Mouse (Mus musculus) embryonic facial prominence, embryonic 11.5 days (tissue): ENCODE data around the gene Zfp280c. TPM values are rescaled to one million over a fixed set of nuclear protein-coding genes. Genes with fewer than 3 reads are reported as not detected.

Source experiments
- ATAC-seq: fragments of 200-750 bp; cut with Nextera tagmentation; replicated peaks from 2 replicates; pipeline ENCODE4 v1.8.0; 2017; ENCODE audit warnings: low read depth; ENCODE audit not compliant: insufficient number of reproducible peaks, low FRiP score, low TSS enrichment
- DNase-seq: peaks from one replicate; pipeline ENCODE4 v3.0.0-alpha.2; 2015; ENCODE audit warnings: low spot score
- H3K27ac ChIP-seq: fragments of 300-500 bp; sonication (generic); replicated peaks from 2 replicates; pipeline ENCODE4 v1.5.1; 2014; ENCODE audit warnings: mild to moderate bottlenecking, low read depth, low read length, control low read depth
- H3K27me3 ChIP-seq: fragments of 300-500 bp; sonication (generic); 2 replicates; pipeline ENCODE4 v1.6.1; 2014; ENCODE audit warnings: mild to moderate bottlenecking, low read length, moderate library complexity, mixed read lengths; ENCODE audit not compliant: control insufficient read depth, insufficient read depth
- H3K36me3 ChIP-seq: fragments of 300-500 bp; sonication (generic); replicated peaks from 2 replicates; pipeline ENCODE4 v1.6.1; 2014; ENCODE audit warnings: low read depth, mild to moderate bottlenecking, low read length, moderate library complexity, mixed read lengths; ENCODE audit not compliant: control insufficient read depth, insufficient read depth
- H3K4me1 ChIP-seq: fragments of 300-500 bp; sonication (generic); 2 replicates; pipeline ENCODE4 v1.6.1; 2014; ENCODE audit warnings: low read length, mixed read lengths; ENCODE audit not compliant: control insufficient read depth, insufficient read depth
- H3K4me2 ChIP-seq: fragments of 300-500 bp; sonication (generic); 2 replicates; pipeline ENCODE4 v1.6.1; 2014; ENCODE audit warnings: low read depth, mild to moderate bottlenecking, control low read depth, low read length, moderate library complexity
- H3K4me3 ChIP-seq: fragments of 300-500 bp; sonication (generic); 2 replicates; pipeline ENCODE4 v1.5.1; 2014; ENCODE audit warnings: low read depth, low read length, control low read depth
- H3K9ac ChIP-seq: fragments of 300-500 bp; sonication (generic); replicated peaks from 2 replicates; pipeline ENCODE4 v1.6.1; 2014; ENCODE audit warnings: mild to moderate bottlenecking, control low read depth, low read length
- H3K9me3 ChIP-seq: fragments of 300-500 bp; sonication (generic); replicated peaks from 2 replicates; pipeline ENCODE4 v1.6.1; 2016; ENCODE audit warnings: mild to moderate bottlenecking, low read length, inconsistent platforms, mixed read lengths; ENCODE audit not compliant: control insufficient read depth
- WGBS: fragments of 180-500 bp; shearing (Covaris S2); extraction: QIAGEN DNeasy Blood & Tissue Kit; methylation state at CpG from one replicate; pipeline ENCODE4 v1.1.7; 2014; 5-methylcytosine and 5-hydroxymethylcytosine counted together
- polyA plus RNA-seq: library from polyadenylated mRNA; unstranded; fragments of >200 nt; fragmentation: Nextera tagmentation; extraction: Ambion mirVana; gene quantifications from 2 replicates; pipeline ENCODE4 v1.2.1, GENCODE M21; 2014

Zfp280c gene
- polyA plus RNA-seq, 1 experiment from 2014 or later, result 25.2 TPM

DNA sequence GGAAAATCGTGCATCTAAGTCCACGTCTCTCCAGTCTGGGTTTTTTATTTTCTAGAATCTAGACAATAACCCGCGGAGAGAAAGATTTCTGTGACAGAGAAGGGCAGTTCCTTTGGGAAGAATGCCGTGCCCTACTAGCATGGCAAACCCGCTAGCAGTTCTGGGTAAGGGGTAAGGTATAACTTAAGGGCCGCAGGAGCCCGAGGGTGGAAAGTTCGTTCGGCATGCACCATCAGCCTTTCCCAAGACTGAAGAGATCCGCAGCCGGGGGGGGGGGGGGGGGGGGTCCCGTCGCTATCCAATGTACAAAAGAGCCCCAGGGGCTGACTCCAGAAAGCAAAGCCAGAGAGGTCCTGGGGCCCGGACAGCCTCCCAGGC lies 594 bp downstream of the Zfp280c start:
- no peak for DNase-seq
- H3K4me3 ChIP-seq, result peak overlapping the region; percentile 64
- ATAC-seq, result no peak; the same call in 1 of the 2 replicates
- H3K9me3 ChIP-seq, result no peaks in the 10 kb centered on the region
- 32% methylated on average over 10 of the region's 15 CpGs for WGBS
- H3K27me3 ChIP-seq, result no peaks in the 10 kb centered on the region
- H3K27ac ChIP-seq, result peak overlapping the region; percentile 72
- H3K9ac ChIP-seq, result peak overlapping the region; percentile 74
- H3K4me1 ChIP-seq, result no peaks in the 10 kb centered on the region
- peak overlapping the region; percentile 30 for H3K4me2 ChIP-seq
- no peaks in the 10 kb centered on the region for H3K36me3 ChIP-seq

DNA sequence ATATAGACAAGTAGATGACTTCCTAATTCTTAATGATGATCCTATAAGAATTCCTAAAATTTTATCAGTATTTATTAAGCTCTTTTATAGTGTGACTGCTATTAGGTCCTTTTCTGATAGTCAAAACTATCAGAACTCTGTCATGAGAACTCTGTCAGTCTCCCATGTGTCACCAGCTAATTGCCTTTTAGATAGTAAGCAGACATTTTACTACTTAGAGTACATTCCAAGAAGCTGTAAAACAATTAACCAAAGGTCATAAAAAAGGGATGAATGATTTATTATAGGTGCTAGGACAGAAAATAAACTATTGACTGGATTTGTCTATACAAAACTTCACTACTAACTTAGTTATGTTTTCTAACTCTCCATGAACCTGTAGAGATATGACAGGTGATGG lies 11.0 kb downstream of the Zfp280c start:
- H3K27me3 ChIP-seq, result no peaks in the 10 kb centered on the region
- H3K4me2 ChIP-seq, result no peak overlapping the region
- no peaks in the 10 kb centered on the region for H3K36me3 ChIP-seq
- DNase-seq (no peak), ATAC-seq (no peak)
- H3K4me3 ChIP-seq, result no peak overlapping the region
- H3K27ac ChIP-seq, result no peak overlapping the region
- H3K9ac ChIP-seq, result no peak overlapping the region
- H3K9me3 ChIP-seq, result no peaks in the 10 kb centered on the region
- no peaks in the 10 kb centered on the region for H3K4me1 ChIP-seq

DNA sequence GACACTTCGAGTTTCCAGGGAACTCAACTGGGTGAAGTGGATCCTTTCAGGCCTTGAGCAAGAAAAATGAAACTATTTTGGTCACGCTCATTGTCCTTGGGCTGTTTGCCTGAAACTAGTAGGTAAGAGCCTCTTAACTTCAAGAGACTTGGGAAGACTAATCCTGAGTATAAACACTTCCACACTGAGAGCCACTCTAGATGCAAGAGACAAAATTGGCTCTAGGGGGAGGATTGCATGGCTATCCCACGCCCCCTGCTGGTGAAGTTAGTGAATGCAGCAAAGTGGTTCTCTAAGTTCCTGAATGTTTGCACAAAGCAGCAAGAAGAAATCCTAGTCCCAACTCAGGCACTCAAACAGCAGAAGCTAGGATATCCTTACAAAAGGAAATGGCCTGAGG lies 62.1 kb downstream of the Zfp280c start:
- Histone ChIP-seq H3K27me3 (no peaks in the 10 kb centered on the region), H3K4me2 (no peak overlapping the region), H3K9me3 (no peaks in the 10 kb centered on the region), H3K9ac (no peak overlapping the region), H3K27ac (no peak overlapping the region), H3K36me3 (no peaks in the 10 kb centered on the region), H3K4me3 (no peak overlapping the region), H3K4me1 (no peaks in the 10 kb centered on the region)
- ATAC-seq (no peak), DNase-seq (peak; percentile 82)
- WGBS, result 38% methylated on average over 3 of the region's 3 CpGs

DNA sequence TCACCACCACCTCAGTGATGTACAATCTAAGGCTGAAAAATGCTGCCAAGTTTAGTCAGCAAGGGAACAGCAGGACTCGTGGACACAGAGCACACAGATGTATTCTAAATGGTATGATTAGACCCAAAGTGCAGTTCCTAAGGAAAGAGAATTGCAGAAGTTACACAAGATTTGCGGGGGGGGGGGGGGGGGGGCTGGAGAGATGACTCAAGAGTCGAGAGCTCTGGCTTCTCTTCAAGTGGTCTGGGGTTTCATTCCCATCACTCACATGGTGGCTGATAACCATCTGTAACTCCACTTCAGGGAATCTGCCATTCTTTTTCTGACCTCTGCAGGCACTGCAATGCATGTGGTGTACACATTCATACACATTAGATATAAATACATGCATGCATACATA lies 67.9 kb downstream of the Zfp280c start:
- Histone ChIP-seq H3K4me3 (no peak overlapping the region), H3K9me3 (no peaks in the 10 kb centered on the region), H3K4me2 (no peak overlapping the region), H3K36me3 (no peaks in the 10 kb centered on the region), H3K27ac (no peak overlapping the region), H3K27me3 (no peaks in the 10 kb centered on the region), H3K4me1 (no peaks in the 10 kb centered on the region), H3K9ac (no peak overlapping the region)
- ATAC-seq (no peak), DNase-seq (no peak)
- WGBS, result 64% methylated on average over 2 of the region's 3 CpGs

DNA sequence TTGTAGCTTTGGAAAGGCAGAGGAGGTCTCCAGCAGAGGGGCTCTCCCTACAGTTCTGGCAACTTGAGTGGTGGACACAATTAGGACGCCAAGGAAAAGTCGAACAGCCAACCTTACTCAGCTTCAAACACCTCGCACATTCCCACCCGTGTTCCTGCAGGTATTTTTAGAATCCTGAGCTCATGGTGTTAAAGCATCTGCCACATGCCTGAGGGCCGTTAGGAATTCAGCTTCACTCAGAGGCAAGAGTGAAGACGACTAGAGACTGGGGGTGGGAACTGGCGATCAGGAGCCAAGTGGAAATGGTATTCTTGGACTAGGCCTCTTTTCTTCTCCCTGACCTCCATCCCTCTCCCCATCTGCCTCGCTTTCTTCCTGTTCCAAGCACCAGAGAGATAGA lies 68.4 kb downstream of the Zfp280c start:
- no peaks in the 10 kb centered on the region for H3K27me3 ChIP-seq
- ATAC-seq (no peak), DNase-seq (no peak)
- H3K27ac ChIP-seq, result no peak overlapping the region
- no peaks in the 10 kb centered on the region for H3K36me3 ChIP-seq
- H3K9ac ChIP-seq, result no peak overlapping the region
- 64% methylated on average over 8 of the region's 8 CpGs for WGBS
- H3K9me3 ChIP-seq, result no peaks in the 10 kb centered on the region
- no peaks in the 10 kb centered on the region for H3K4me1 ChIP-seq
- H3K4me2 ChIP-seq, result no peak overlapping the region
- no peak overlapping the region for H3K4me3 ChIP-seq

DNA sequence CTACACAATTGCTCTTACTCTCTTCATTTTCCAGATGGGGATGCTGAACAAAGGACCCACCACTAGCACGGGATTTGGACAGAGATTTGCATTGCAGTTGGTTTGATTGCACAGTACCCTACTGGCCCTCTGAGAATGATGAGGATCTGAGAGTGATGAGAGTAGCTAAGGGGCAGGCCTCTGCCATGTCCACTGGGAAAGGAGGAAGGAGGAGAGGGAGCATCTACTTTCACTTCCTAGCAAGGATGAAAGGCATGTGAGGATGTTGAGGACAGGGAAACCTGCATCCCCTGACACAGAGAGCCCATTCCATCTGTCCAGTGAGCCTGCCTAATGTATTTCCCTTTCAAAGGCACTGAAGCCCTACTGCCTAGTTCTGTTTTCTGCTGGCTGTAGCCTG lies 69.0 kb downstream of the Zfp280c start:
- H3K9me3 ChIP-seq, result no peaks in the 10 kb centered on the region
- no peaks in the 10 kb centered on the region for H3K27me3 ChIP-seq
- no peak overlapping the region for H3K27ac ChIP-seq
- H3K4me3 ChIP-seq, result no peak overlapping the region
- H3K4me1 ChIP-seq, result no peaks in the 10 kb centered on the region
- H3K9ac ChIP-seq, result no peak overlapping the region
- no peak overlapping the region for H3K4me2 ChIP-seq
- H3K36me3 ChIP-seq, result no peaks in the 10 kb centered on the region
- no peak for DNase-seq
- ATAC-seq, result no peak
- WGBS, result 70% methylated on average over 1 of the region's 1 CpGs

DNA sequence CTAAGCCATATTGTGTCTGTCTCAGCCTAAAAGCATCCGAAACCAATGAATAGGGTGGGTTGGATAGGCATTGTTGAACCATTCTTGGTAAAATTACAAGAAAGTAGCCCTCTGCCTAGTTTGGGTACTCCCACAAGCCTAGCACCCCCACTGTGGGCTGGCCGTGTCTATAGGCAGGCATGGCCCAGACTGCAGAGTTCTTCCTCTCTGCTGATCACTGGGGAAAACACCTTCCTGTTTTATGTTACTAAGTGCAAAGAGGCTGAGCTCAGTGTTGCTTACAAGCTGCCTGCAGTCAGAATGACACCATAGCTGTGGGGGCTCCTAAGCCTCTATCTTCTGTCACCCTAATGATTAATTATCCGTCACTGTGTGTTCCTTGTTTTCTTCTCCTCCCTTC lies 70.8 kb downstream of the Zfp280c start:
- no peaks in the 10 kb centered on the region for H3K36me3 ChIP-seq
- H3K9ac ChIP-seq, result no peak overlapping the region
- no peak overlapping the region for H3K4me3 ChIP-seq
- H3K4me2 ChIP-seq, result no peak overlapping the region
- DNase-seq (no peak), ATAC-seq (no peak)
- no peaks in the 10 kb centered on the region for H3K9me3 ChIP-seq
- H3K27me3 ChIP-seq, result no peaks in the 10 kb centered on the region
- H3K4me1 ChIP-seq, result no peaks in the 10 kb centered on the region
- H3K27ac ChIP-seq, result no peak overlapping the region
- 62% methylated on average over 3 of the region's 3 CpGs for WGBS

DNA sequence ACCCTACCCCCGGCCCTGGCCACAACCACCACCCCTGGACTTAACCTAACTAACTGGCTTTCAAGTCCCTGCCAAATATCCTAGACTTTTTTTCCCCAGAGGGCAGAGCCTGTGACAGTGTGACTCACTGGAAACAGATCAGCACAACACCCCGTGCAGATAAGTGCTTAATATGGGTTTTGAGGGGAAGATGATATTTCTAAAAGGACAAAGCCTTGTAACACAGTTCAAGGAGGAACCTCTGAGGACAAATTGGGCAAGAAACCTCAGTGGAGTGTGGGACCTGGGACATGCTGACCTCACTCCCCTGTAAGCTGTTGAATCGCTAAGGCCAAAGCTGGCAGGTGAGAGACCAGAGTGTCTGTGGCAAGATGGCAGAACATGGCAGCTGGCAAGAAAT lies 72.7 kb downstream of the Zfp280c start:
- no peaks in the 10 kb centered on the region for H3K9me3 ChIP-seq
- no peak for ATAC-seq
- no peaks in the 10 kb centered on the region for H3K27me3 ChIP-seq
- no peak overlapping the region for H3K27ac ChIP-seq
- no peak overlapping the region for H3K4me2 ChIP-seq
- WGBS, result 83% methylated on average over 3 of the region's 3 CpGs
- no peaks in the 10 kb centered on the region for H3K36me3 ChIP-seq
- no peak overlapping the region for H3K9ac ChIP-seq
- H3K4me3 ChIP-seq, result no peak overlapping the region
- DNase-seq, result no peak
- H3K4me1 ChIP-seq, result no peaks in the 10 kb centered on the region
